Mouse (Mus musculus) splenic B cell, adult 2 months (primary cell): ENCODE data around the gene Nid2.

Source experiments
- DNase-seq: peaks from one replicate; pipeline ENCODE4 v3.0.0-alpha.2; 2011; ENCODE audit warnings: low read depth, low spot score
- H3K27me3 ChIP-seq: 2 replicates; pipeline ENCODE4 v1.6.1; 2012; ENCODE audit warnings: mild to moderate bottlenecking, low read length, moderate library complexity, mixed read lengths; ENCODE audit not compliant: control insufficient read depth, poor library complexity, insufficient read depth, severe bottlenecking
- H3K36me3 ChIP-seq: 2 replicates; pipeline ENCODE4 v1.6.1; 2012; ENCODE audit warnings: mild to moderate bottlenecking, low read length, moderate library complexity, mixed read lengths; ENCODE audit not compliant: control insufficient read depth, poor library complexity, insufficient read depth, severe bottlenecking

Nid2 gene

GRCm38 (mm10) chr14:19760721-19761120, 9.7 kb downstream of the Nid2 start:
- no peaks in the 10 kb centered on the region for H3K36me3 ChIP-seq
- H3K27me3 ChIP-seq, result no peaks in the 10 kb centered on the region
- DNase-seq, result no peak

GRCm38 (mm10) chr14:19762014-19762413, 10.9 kb downstream of the Nid2 start:
- H3K27me3 ChIP-seq, result no peaks in the 10 kb centered on the region
- no peak for DNase-seq
- H3K36me3 ChIP-seq, result no peaks in the 10 kb centered on the region

- no peak for DNase-seq
- Histone ChIP-seq H3K36me3 (no peaks in the 10 kb centered on the region), H3K27me3 (no peaks in the 10 kb centered on the region)
These were observed 12.5 kb downstream of the Nid2 start for GRCm38 (mm10) chr14:19763527-19763926.

- Histone ChIP-seq H3K36me3 (no peaks in the 10 kb centered on the region), H3K27me3 (no peaks in the 10 kb centered on the region)
- no peak for DNase-seq
These were observed 13.3 kb downstream of the Nid2 start for GRCm38 (mm10) chr14:19764331-19764730.

- no peak for DNase-seq
- H3K27me3 ChIP-seq, result no peaks in the 10 kb centered on the region
- no peaks in the 10 kb centered on the region for H3K36me3 ChIP-seq
These were observed 14.7 kb downstream of the Nid2 start for GRCm38 (mm10) chr14:19765539-19766379.

GRCm38 (mm10) chr14:19766380-19766649, 15.2 kb downstream of the Nid2 start:
- no peaks in the 10 kb centered on the region for H3K27me3 ChIP-seq
- no peaks in the 10 kb centered on the region for H3K36me3 ChIP-seq
- DNase-seq, result no peak

GRCm38 (mm10) chr14:19768648-19769047, 17.6 kb downstream of the Nid2 start:
- H3K27me3 ChIP-seq, result no peaks in the 10 kb centered on the region
- DNase-seq, result no peak

GRCm38 (mm10) chr14:19769441-19770200, 18.6 kb downstream of the Nid2 start:
- DNase-seq, result no peak
- Histone ChIP-seq H3K36me3 (no peaks in the 10 kb centered on the region), H3K27me3 (no peaks in the 10 kb centered on the region)

More at GRCm38 (mm10) chr14:19768648-19769047, 17.6 kb downstream of the Nid2 start:
- H3K36me3 ChIP-seq, result no peaks in the 10 kb centered on the region

GRCm38 (mm10) chr14:19771173-19771572, 20.1 kb downstream of the Nid2 start:
- H3K27me3 ChIP-seq, result no peaks in the 10 kb centered on the region
- peak; percentile 20 for DNase-seq
- no peaks in the 10 kb centered on the region for H3K36me3 ChIP-seq

- DNase-seq, result no peak
- H3K27me3 ChIP-seq, result no peaks in the 10 kb centered on the region
- H3K36me3 ChIP-seq, result no peaks in the 10 kb centered on the region
These were observed 23.1 kb downstream of the Nid2 start for GRCm38 (mm10) chr14:19774036-19774628.

- no peak for DNase-seq
- no peaks in the 10 kb centered on the region for H3K36me3 ChIP-seq
- H3K27me3 ChIP-seq, result no peaks in the 10 kb centered on the region
These were observed 24.4 kb downstream of the Nid2 start for GRCm38 (mm10) chr14:19775491-19775890.

- no peak for DNase-seq
- Histone ChIP-seq H3K36me3 (no peaks in the 10 kb centered on the region), H3K27me3 (no peaks in the 10 kb centered on the region)
These were observed 25.1 kb downstream of the Nid2 start for GRCm38 (mm10) chr14:19776179-19776578.

- peak; percentile 54 for DNase-seq
- Histone ChIP-seq H3K36me3 (no peaks in the 10 kb centered on the region), H3K27me3 (no peaks in the 10 kb centered on the region)
These were observed 25.8 kb downstream of the Nid2 start for GRCm38 (mm10) chr14:19776890-19777289.

GRCm38 (mm10) chr14:19777365-19777764, 26.3 kb downstream of the Nid2 start:
- H3K36me3 ChIP-seq, result no peaks in the 10 kb centered on the region
- no peaks in the 10 kb centered on the region for H3K27me3 ChIP-seq
- DNase-seq, result no peak

GRCm38 (mm10) chr14:19777945-19778344, 26.9 kb downstream of the Nid2 start:
- Histone ChIP-seq H3K27me3 (no peaks in the 10 kb centered on the region), H3K36me3 (no peaks in the 10 kb centered on the region)
- DNase-seq, result no peak
